Mouse (Mus musculus) lung, postnatal 4 days (tissue): ENCODE results near the gene Cdc42se1.
"Not testable (repeated sequence)": the region's sequence is repeated elsewhere in the genome, so short reads cannot be mapped to it uniquely, and the experiment has no call there.

Experiments used
- DNase-seq, 2 experiments: peaks; one replicate each; pipeline ENCODE4 v3.0.0; 2021

The Cdc42se1 gene

DNA sequence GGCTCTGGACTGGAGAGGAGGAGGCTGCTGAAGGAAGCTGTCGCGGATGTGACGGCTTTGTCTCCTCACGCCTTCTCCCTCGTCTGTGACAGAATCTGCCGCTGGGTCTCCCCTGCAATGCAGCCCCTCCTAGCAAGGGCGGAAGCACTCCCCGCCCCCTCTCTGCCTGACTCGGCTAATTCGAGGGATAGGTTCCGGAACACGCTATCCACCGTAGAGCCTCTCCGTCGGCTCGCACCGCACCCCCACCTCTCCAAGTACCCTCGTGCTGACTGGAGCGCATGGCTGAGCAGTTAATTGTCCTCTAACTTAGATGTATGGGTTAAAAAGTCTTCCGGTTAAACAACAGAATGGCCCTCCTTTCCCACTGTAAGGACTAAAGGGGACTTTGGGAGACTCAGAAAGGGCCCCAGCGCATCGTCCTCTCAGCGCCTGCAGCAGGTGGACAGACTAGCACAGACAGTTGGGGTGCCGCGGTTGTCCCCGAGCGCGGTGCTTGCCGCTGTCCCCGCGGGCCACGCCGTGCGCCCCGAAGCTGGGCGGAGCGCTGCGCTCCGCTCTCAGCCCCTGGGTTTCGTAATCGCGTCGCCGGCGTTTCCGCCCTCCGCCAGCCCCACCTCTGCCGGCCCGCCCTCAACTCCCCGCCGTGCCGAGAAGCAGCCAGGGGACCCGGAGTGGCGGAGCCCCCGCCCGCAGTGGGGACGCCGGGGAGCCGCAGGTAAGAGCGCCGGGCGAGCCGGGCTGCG lies at the start of gene Cdc42se1:
Gene Cdc42se1 (plus strand): TSS at position 585 of the 746 bp plus-strand sequence.
- DNase-seq, result peak; percentile 92 to 93

- no peak for DNase-seq
Observed at GRCm38 (mm10) chr3:95178948-95179347, 49.6 kb upstream of the Cdc42se1 start.

DNA sequence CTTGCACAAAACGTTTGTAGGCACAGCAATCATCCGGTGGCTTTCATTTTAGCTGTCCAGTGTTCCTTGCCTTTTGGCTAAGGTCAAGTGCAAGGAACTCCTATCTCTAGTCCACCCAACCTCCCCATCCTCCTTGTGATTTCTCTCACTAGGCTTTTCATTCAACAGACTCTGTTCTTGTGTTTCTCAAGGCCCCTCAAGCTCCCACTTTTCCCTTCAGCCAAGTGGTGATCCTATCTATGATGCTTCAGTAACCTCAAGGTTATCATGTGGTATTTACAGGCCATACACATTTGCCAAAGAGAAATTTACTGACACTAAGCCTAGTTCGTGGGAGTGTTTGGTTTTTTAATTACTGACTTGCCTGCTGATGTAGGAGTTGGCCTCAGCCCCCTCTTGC lies 48.6 kb upstream of the Cdc42se1 start:
- DNase-seq, result no peak

- no peak for DNase-seq
Observed at GRCm38 (mm10) chr3:95181841-95182240, 46.7 kb upstream of the Cdc42se1 start.

GRCm38 (mm10) chr3:95184796-95185577 lies 43.5 kb upstream of the Cdc42se1 start:
- no peak for DNase-seq

DNA sequence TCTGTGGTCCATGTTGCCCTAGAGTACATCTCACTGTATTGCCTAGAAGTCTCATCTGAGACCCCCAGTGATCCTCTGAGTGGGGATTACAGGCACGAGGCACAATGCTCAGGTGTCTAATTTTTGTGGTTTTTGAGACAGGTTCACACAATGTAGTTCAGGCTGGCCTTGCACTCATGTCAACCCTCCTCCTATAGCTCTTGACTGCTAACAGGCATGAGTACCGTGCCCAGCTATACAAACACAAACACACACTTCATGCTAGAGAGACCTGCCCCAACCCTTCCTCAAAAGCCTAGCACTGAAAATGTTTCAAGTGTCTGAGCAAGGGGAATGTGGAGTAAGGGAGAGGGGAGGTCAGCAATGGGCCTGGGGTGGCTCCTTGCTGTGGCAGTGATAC lies 42.4 kb upstream of the Cdc42se1 start:
- DNase-seq, result no peak

- DNase-seq, result no peak
Observed at GRCm38 (mm10) chr3:95186888-95187287, 41.6 kb upstream of the Cdc42se1 start.

- no peak for DNase-seq
Observed at GRCm38 (mm10) chr3:95194721-95195135, 33.8 kb upstream of the Cdc42se1 start.

- no peak for DNase-seq
Observed at GRCm38 (mm10) chr3:95195772-95196171, 32.8 kb upstream of the Cdc42se1 start.

DNA sequence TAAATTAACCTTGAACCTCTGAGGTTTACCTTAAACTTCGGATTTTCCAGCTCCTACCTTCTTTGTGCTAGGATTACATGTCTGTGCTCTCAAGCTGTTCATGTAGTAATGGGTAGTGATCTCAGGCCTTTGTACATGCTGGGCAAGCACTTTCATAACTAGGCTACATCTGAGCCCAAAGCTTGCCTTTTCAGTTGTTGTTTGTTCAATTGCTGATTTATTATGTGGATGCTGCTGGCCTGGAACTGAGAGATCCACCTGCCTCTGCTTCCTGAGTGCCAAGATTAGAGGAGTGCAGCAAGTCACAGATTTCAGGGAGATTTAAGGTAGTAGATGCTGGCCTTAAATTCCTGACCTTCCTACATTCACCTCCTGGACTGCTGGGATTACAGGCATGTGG lies 29.4 kb upstream of the Cdc42se1 start:
- DNase-seq, result no peak

DNA sequence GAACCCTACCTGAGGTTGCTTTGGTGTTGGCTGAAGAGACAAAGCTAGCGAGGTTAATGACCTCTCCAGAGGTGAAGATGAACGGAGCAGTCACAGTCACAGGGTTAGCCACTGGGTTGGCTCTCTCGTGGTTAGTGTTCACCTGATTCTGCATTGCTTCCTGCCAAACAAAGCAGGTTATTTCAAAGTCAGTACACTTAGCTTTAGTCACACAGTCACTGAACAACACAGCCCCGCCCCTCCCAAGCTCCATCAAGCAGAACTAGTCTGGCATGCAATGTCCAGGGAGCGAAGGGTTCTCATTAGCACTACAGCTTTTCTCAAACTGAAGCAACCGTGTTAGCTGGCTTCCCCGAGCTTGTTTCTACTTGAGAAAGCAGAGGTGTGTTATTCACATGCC lies 28.4 kb upstream of the Cdc42se1 start:
- DNase-seq, result no peak

- no peak for DNase-seq
Observed at GRCm38 (mm10) chr3:95200562-95200961, 28.0 kb upstream of the Cdc42se1 start.

DNA sequence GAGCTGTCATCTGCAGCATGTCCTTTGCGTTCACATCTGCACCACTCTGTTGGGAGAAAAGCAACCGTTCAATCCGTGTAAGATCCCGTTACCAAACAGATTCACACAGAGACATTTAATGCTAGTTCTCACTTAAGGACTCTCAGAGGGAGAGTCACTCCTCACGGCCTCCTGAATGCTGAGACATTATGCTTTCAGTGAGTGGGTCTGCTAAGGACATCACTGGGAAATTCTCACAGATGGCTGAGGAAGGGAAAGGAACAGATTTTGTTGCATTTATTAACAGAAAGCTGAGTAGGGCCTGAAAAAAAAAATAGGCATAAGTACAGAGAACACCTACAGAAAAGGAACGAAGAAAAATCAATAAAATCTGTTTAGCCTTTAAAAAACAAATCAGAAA lies 24.7 kb upstream of the Cdc42se1 start:
- no peak for DNase-seq

DNA sequence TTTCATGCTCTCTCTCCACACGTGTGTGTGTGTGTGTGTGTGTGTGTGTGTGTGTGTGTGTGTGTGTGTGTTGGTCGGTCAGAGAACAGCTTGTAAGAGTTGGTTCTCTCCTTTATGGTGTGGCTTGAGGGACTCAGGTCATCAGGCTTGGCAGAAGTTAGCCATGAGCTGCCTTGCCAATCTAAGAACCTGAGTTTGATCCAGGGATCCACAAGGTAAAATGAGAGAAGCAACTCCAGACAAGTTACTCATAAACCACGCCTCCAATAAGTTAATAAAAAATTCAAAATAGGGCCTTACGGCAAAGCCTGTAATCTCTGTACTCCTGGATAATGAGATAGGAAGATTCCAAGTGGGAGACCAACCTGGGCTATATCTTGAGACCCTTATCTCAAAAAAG lies 20.2 kb upstream of the Cdc42se1 start:
- no peak for DNase-seq

DNA sequence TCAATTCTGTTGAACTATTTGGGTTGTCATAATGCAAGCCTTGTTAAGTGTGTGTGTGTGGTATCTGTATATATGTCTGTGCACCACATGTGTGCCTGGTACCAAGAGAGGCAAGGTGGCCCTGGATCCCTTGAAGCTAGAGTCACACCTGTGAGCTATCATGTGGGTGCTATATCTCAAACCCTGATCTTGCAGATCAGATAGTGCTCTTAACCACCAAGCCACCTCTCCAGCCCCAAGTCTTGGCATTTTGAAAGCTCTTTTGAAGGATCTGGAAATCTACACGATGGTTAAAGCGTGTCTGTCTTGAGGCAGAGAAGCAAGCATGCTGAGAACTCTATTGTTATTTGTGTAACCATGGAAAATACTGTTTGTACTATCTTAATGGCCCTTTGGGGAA lies 17.9 kb upstream of the Cdc42se1 start:
- no peak for DNase-seq

GRCm38 (mm10) chr3:95212889-95213608 lies 15.5 kb upstream of the Cdc42se1 start:
- not testable (repeated sequence) for DNase-seq

GRCm38 (mm10) chr3:95213609-95213975 lies 14.9 kb upstream of the Cdc42se1 start:
- no peak for DNase-seq

GRCm38 (mm10) chr3:95216655-95217254 lies 11.8 kb upstream of the Cdc42se1 start:
- no peak for DNase-seq

GRCm38 (mm10) chr3:95217255-95218134 lies 11.0 kb upstream of the Cdc42se1 start, which contains the start of gene Gabpb2:
Gabpb2 (minus strand) TSS chr3:95217916.
- peak; percentile 97 to 98 for DNase-seq

DNA sequence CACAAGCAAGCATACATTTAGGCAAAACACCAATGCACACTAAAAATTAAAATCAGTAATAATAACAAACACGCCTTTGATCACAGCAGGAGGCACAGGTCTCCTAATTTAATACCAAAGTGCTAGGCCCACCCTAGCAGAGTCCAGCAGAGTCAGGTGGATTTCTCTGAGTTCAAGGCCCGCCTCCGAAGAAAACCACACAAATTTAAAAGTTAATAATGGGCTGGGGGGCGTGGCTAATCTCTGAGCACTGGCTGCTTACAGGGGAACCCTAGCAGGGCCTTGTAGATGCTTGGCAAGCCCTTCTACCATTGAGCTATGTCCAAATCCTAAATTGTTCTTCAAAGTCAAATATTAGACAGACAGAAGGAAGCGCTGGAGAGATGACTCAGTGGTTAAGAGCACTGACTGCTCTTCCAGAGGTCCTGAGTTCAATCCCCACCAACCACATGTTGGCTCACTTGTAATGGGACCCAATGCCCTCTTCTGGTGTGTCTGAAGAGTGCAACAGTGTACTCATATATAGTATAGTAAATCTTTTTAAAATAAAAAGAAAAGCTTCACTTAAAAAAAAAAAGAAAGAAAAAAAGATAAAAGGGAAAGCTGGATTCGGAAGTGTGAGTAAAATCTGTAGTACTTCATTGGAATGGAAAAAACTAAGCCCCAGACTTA lies 9.9 kb upstream of the Cdc42se1 start:
- DNase-seq, result peak in 1 of 2 experiments; percentile 23

- no peak for DNase-seq
Observed at GRCm38 (mm10) chr3:95223041-95223440, 5.5 kb upstream of the Cdc42se1 start.
